In genomic region chr6:108858583-108858982, GRCm38 (mm10) we compare ENCODE assay signal across 24 mouse cellular contexts. TPM values are rescaled to one million over a fixed set of nuclear protein-coding genes. Genes with fewer than 3 reads are reported as not detected.
A peak's percentile ranks its signal among the peaks of the same experiment; 100 is the strongest.
DNase-seq lines count a peak whose midpoint lies in the region; ATAC-seq and TF ChIP-seq lines count a peak whose summit lies in the region.
"Had no signal": no experiment of that assay in that cellular context is flagged by ENCODE, and none has a peak within 500 bp of the region (broad histone marks: within the 10 kb centered on the region; RNA-seq: fewer than 3 reads in every experiment).

No protein-coding gene starts in this region.

- H3K27ac ChIP-seq in kidney, adult 2 months (ENCODE audit: insufficient read depth, low read depth, low read length), result no peak overlapping the region
- H3K27ac ChIP-seq: gastrocnemius, adult 2 months; heart, embryonic 15.5 days; hindbrain, embryonic 14.5 days; hindbrain, postnatal 0 days had no signal

- peak; percentile 19 for DNase-seq in kidney, adult 9 months
- no peak for DNase-seq in kidney, adult 2 months
- peak; percentile 27 for DNase-seq in kidney, postnatal 10 days
- no peak for DNase-seq in kidney, adult 8-10 months
- peak; percentile 7 to 26 for DNase-seq in kidney, postnatal 4 days
- no peak for DNase-seq in left cerebral cortex, postnatal 10 days (ENCODE audit: extremely low spot score in 1 of 2, low spot score in 2 of 2)
- DNase-seq: adrenal gland, adult 8-10 months; adrenal gland, postnatal 25 days; cerebellum, adult 18-20 months; cerebellum, adult 9-10 months; cerebellum, postnatal 14 days; forebrain, postnatal 0 days; gastrocnemius, adult 2 months; gastrocnemius, postnatal 14 days; heart, adult 11 months; heart, postnatal 10 days; heart, postnatal 36 days had no signal

- no peaks in the 10 kb centered on the region for H3K4me1 ChIP-seq in kidney, adult 2 months (ENCODE audit: control insufficient read depth, insufficient read depth, low read length)
- H3K4me1 ChIP-seq: heart, embryonic 12.5 days; heart, embryonic 15.5 days had no signal

- H3K4me3 ChIP-seq in kidney, adult 2 months (ENCODE audit: insufficient read depth, low read depth, low read length), result no peak overlapping the region
- H3K4me3 ChIP-seq: gastrocnemius, adult 2 months; heart, embryonic 12.5 days; heart, embryonic 15.5 days had no signal

- TF ChIP-seq POLR2A in kidney, adult 2 months (IDR thresholded peaks at IDR 0.05; ENCODE audit: low read depth, low read length), result no peak

- H3K36me3 ChIP-seq in kidney, adult 2 months (ENCODE audit: control insufficient read depth, insufficient read depth, low read length), result peaks cover 4% of the 10 kb centered on the region

- ATAC-seq in erythroid progenitor cell, adult 5-6 weeks (replicated peaks; ENCODE audit: low FRiP score, poor library complexity, severe bottlenecking), result 0 out of 2 replicates have a peak, but pooled peaks have one; percentile 14
- ATAC-seq: CD4-positive, CD25-positive, alpha-beta regulatory T cell, adult 4 months; forebrain, embryonic 14.5 days; forebrain, postnatal 0 days; hindbrain, postnatal 0 days had no signal

- H3K27me3 ChIP-seq in kidney, adult 2 months (replicated peaks; ENCODE audit: control insufficient read depth, insufficient read depth, low read length), result no peaks in the 10 kb centered on the region
- H3K27me3 ChIP-seq: heart, embryonic 12.5 days; heart, embryonic 15.5 days had no signal

- intact Hi-C loops in left cerebral cortex, postnatal 10 days (cut with DNase I), result no loop called here

- WGBS in kidney, adult 2 months, result 70% methylated on average over 9 of the region's 9 CpGs

- no peak for TF ChIP-seq CTCF in kidney, adult 2 months (conservative IDR thresholded peaks at IDR 0.05; ENCODE audit: insufficient read depth, insufficient read length, low read depth, low read length)

RNA-seq across cellular contexts. Expression of gene Edem1, which starts 30.1 kb away (rescaled TPM):
- 17.8 and 18.4 TPM in 2 replicates for polyA plus RNA-seq in kidney, adult 2 months (2012; rRNA removed)
- total RNA-seq in erythroid progenitor cell, adult 5-6 weeks (2015; ENCODE audit: low replicate concordance), result 11.7 and 29.6 TPM in 2 replicates
- total RNA-seq in erythroid progenitor cell, adult 5-6 weeks (2017; ENCODE audit: low replicate concordance), result 13.8 and 18.2 TPM in 2 replicates
- 10 to 100 TPM; 25.0 to 27.2 TPM for total RNA-seq in left cerebral cortex, postnatal 10 days (2021)

Comparison
In these comparisons a context has a peak if more than half of its experiments do, and no peak if none do; other contexts are left out.
1. DNase-seq: peak in kidney, adult 9 months (single experiment), kidney, postnatal 10 days (single experiment) and kidney, postnatal 4 days (2 of 2); none in kidney, adult 2 months (single experiment), kidney, adult 8-10 months (0 of 2) and left cerebral cortex, postnatal 10 days (0 of 2).